Mouse (Mus musculus) frontal cortex, postnatal 10 days (tissue): Measurements from ENCODE around the gene Srpk2.
A peak's percentile ranks its signal among the peaks of the same experiment; 100 is the strongest.
"Not testable (repeated sequence)": the region's sequence is repeated elsewhere in the genome, so short reads cannot be mapped to it uniquely, and the experiment has no call there.

Source experiments
- DNase-seq, 2 experiments: peaks; one replicate each; pipeline ENCODE4 v3.0.0; 2022; ENCODE audit warnings: low spot score in 2 of 2, mixed read lengths in 1 of 2

Gene Srpk2

GRCm38 (mm10) chr5:23684517-23684916, at the start of gene Srpk2:
Srpk2 (minus strand) TSS chr5:23684617.
- no peak for DNase-seq

GRCm38 (mm10) chr5:23721956-23722355, 37.5 kb upstream of the Srpk2 start:
- DNase-seq: no peak

- DNase-seq: no peak
These were observed 34.5 kb upstream of the Srpk2 start for GRCm38 (mm10) chr5:23718881-23719328.

- DNase-seq: no peak
These were observed 33.7 kb upstream of the Srpk2 start for GRCm38 (mm10) chr5:23718182-23718534.

GRCm38 (mm10) chr5:23717469-23718181, 33.2 kb upstream of the Srpk2 start:
- no peak for DNase-seq

GRCm38 (mm10) chr5:23713401-23714335, 29.3 kb upstream of the Srpk2 start:
- DNase-seq: no peak

- DNase-seq: peak; percentile 36 to 70
These were observed 27.9 kb upstream of the Srpk2 start for GRCm38 (mm10) chr5:23712130-23713001.

- not testable (repeated sequence) for DNase-seq
These were observed 27.3 kb upstream of the Srpk2 start for GRCm38 (mm10) chr5:23711671-23712129.

GRCm38 (mm10) chr5:23711244-23711643, 26.8 kb upstream of the Srpk2 start:
- DNase-seq: no peak

- DNase-seq: no peak
These were observed 25.2 kb upstream of the Srpk2 start for GRCm38 (mm10) chr5:23709661-23710060.

GRCm38 (mm10) chr5:23706601-23707597, 22.5 kb upstream of the Srpk2 start:
- not testable (repeated sequence) for DNase-seq

- DNase-seq: no peak
These were observed 13.0 kb upstream of the Srpk2 start for GRCm38 (mm10) chr5:23697457-23697856.

- DNase-seq: no peak
These were observed 986 bp downstream of the Srpk2 start for GRCm38 (mm10) chr5:23683431-23683830.

GRCm38 (mm10) chr5:23679006-23679405, 5.4 kb downstream of the Srpk2 start:
- no peak for DNase-seq

GRCm38 (mm10) chr5:23677883-23678282, 6.5 kb downstream of the Srpk2 start:
- DNase-seq: no peak

GRCm38 (mm10) chr5:23677072-23677453, 7.4 kb downstream of the Srpk2 start:
- DNase-seq: no peak

- DNase-seq: peak in 1 of 2 experiments; percentile 46
These were observed 8.0 kb downstream of the Srpk2 start for GRCm38 (mm10) chr5:23676156-23677071.

- peak; percentile 32 to 70 for DNase-seq
These were observed 8.8 kb downstream of the Srpk2 start for GRCm38 (mm10) chr5:23675499-23676155.
